Mouse (Mus musculus): ENCODE measurements around the gene Cxcl14.

GRCm38 (mm10) chr13:56243104-56243503, 53.2 kb downstream of the Cxcl14 start:
- TF ChIP-seq CTCF (IDR thresholded peaks at IDR 0.05; ENCODE audit: low read depth, low read length) (no peak), POLR2A (IDR thresholded peaks at IDR 0.05; ENCODE audit: borderline replicate concordance, low read depth, low read length) (no peak)
